Mouse (Mus musculus) intestine, postnatal 0 days (tissue): ENCODE results near the gene Arhgap45. TPM values are rescaled to one million over a fixed set of nuclear protein-coding genes. Genes with fewer than 3 reads are reported as not detected.

Source experiments
- ATAC-seq: fragments of 200-750 bp; cut with Nextera tagmentation; 2 replicates; pipeline ENCODE4 v1.8.0; 2017; ENCODE audit warnings: mild to moderate bottlenecking, moderate TSS enrichment, moderate library complexity
- H3K27ac ChIP-seq: fragments of 300-500 bp; sonication (generic); 2 replicates; pipeline ENCODE4 v1.5.1; 2014; ENCODE audit warnings: mild to moderate bottlenecking, low read depth, low read length, moderate library complexity
- H3K27me3 ChIP-seq: fragments of 300-500 bp; sonication (generic); replicated peaks from 2 replicates; pipeline ENCODE4 v1.6.1; 2014; ENCODE audit warnings: low read length, mixed read lengths; ENCODE audit not compliant: control insufficient read depth, insufficient read depth
- H3K36me3 ChIP-seq: fragments of 300-500 bp; sonication (generic); 2 replicates; pipeline ENCODE4 v1.6.1; 2014; ENCODE audit warnings: mild to moderate bottlenecking, moderate library complexity; ENCODE audit not compliant: control insufficient read depth, insufficient read depth
- H3K4me1 ChIP-seq: fragments of 300-500 bp; sonication (generic); replicated peaks from 2 replicates; pipeline ENCODE4 v1.6.1; 2014; ENCODE audit warnings: antibody characterized with exemption, low read length, mixed read lengths; ENCODE audit not compliant: control insufficient read depth, insufficient read depth
- H3K4me2 ChIP-seq: fragments of 300-500 bp; sonication (generic); replicated peaks from 2 replicates; pipeline ENCODE4 v1.6.1; 2014; ENCODE audit warnings: low read depth, mild to moderate bottlenecking, moderate library complexity
- H3K4me3 ChIP-seq: fragments of 300-500 bp; sonication (generic); 2 replicates; pipeline ENCODE4 v1.5.1; 2014; ENCODE audit warnings: low read depth, low read length
- H3K9ac ChIP-seq: fragments of 300-500 bp; sonication (generic); 2 replicates; pipeline ENCODE4 v1.6.1; 2014; ENCODE audit warnings: mild to moderate bottlenecking, low read depth, low read length
- H3K9me3 ChIP-seq: fragments of 300-500 bp; sonication (generic); 2 replicates; pipeline ENCODE4 v1.6.1; 2016; ENCODE audit warnings: mixed run types; ENCODE audit not compliant: control insufficient read depth
- CTCF ChIP-seq: sonication (generic); IDR thresholded peaks from 2 replicates; pipeline ENCODE4 v1.5.1; 2016; ENCODE audit warnings: low read depth, mild to moderate bottlenecking, control low read depth, antibody characterized with exemption, moderate library complexity
- WGBS: fragments of 180-500 bp; shearing (Covaris S2); extraction: QIAGEN DNeasy Blood & Tissue Kit; methylation state at CpG from one replicate; pipeline ENCODE4 v1.1.7; 2014; 5-methylcytosine and 5-hydroxymethylcytosine counted together
- polyA plus RNA-seq: library from polyadenylated mRNA; unstranded; fragments of >200 nt; fragmentation: Nextera tagmentation; extraction: Ambion mirVana; gene quantifications from 2 replicates; pipeline ENCODE4 v1.2.1, GENCODE M21; 2015

Arhgap45 gene
- polyA plus RNA-seq, 1 experiment from 2014 or later = 1.2 TPM

DNA sequence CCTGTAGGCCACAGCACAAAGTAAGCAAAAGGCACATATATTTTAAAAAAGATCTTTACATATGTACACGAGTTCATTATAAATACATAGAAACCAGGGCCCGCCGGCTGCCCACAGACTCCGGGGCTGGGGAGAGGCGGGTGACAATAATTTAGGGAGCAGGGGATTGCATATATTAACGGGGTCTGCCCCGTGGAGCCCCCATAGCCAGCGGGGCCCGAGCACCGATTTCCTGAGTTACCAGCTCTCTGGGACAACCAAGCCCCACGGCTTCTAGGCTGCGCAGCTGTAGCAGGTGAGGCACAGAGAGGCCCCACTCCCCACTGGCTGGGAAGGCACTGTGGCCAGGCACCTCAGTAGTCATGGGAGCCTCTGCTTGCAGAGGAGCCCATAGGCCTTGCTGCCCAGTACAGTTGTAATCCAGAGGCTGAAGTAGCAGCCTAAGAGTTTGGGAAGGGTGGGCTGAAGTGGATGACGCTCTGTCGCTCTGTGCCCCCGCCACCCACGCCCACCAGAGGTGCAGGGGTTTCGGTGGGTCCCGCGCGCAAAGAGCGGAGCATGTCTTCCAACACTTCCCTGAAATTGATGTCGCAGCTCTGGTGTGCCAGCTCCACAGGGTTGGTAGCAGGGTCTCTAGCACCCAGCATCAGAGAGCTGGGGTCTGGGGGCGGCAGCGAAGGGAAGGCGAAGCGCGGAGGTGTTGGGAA, 40.7 kb downstream of the Arhgap45 start:
- H3K4me3 ChIP-seq = no peak overlapping the region
- 92% methylated on average over 27 of the region's 27 CpGs for WGBS
- no peaks in the 10 kb centered on the region for H3K4me1 ChIP-seq
- H3K36me3 ChIP-seq = peaks cover 62% of the 10 kb centered on the region
- peak overlapping the region; percentile 99 for H3K27ac ChIP-seq
- ATAC-seq = no peak
- H3K27me3 ChIP-seq = no peaks in the 10 kb centered on the region
- no peak overlapping the region for H3K4me2 ChIP-seq
- 0 out of 2 replicates have a peak overlapping the region, but pooled peaks have one; percentile 13 for H3K9ac ChIP-seq
- no peaks in the 10 kb centered on the region for H3K9me3 ChIP-seq
- TF ChIP-seq CTCF = no peak

DNA sequence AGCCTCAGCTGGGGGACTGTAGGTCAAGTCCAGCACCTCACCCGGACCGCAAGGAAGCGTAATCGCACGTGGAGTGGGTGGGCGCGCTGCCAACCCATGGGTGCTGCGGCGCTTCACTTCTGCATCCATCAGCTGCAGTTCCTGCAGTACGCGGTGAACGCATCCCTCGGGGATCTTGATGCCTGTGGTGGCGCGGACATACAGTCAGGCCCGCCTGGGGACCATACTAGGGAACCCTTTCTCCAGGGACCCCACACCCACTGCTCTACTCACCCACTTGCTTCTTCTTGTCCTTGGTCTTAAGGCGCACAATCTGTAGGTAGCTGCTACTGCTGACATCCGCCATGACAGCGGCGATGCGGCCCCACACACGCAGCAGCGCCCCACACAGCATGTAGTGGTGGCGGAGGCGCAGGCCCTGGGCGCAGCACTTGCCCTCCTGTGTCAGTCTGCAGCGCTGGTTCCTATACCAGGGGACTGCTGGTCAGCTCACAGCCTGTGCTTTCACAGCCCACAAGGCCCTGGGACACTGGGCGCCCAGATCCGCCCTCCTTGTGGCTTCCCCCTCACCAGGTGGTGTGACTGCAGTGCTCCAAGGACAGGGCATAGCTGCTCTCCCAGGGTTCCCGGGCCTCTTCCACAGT, 41.4 kb downstream of the Arhgap45 start:
- Histone ChIP-seq H3K27ac (peak overlapping the region; percentile 99), H3K4me3 (no peak overlapping the region), H3K27me3 (no peaks in the 10 kb centered on the region), H3K36me3 (peaks cover 68% of the 10 kb centered on the region), H3K4me2 (no peak overlapping the region), H3K9me3 (no peaks in the 10 kb centered on the region), H3K9ac (0 out of 2 replicates have a peak overlapping the region, but pooled peaks have one; percentile 13), H3K4me1 (no peaks in the 10 kb centered on the region)
- 80% methylated on average over 30 of the region's 30 CpGs for WGBS
- ATAC-seq = no peak
- no peak for TF ChIP-seq CTCF

DNA sequence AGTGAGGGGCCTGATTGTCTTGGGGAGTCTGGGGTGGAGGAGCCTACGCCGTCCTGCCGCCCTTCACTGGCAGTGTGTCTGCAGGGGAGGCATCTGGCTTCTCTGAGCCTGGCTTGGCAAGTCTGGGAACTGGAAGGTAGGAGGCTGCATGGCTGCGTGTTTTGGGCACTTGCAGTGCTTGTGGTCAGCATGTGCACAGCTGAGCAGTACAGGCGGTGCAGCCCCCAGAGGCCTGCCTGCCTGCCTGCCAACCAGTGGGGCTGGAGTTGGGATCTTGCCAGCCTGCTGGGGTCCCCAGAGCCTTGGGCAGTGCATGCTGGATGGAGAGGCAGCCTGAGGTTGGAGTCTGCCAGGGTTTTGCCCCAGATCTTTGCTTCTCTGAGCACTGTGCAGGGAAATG, 46.7 kb downstream of the Arhgap45 start:
- no peaks in the 10 kb centered on the region for H3K4me1 ChIP-seq
- no peaks in the 10 kb centered on the region for H3K27me3 ChIP-seq
- H3K27ac ChIP-seq = no peak overlapping the region
- H3K9me3 ChIP-seq = no peaks in the 10 kb centered on the region
- 94% methylated on average over 5 of the region's 5 CpGs for WGBS
- no peak overlapping the region for H3K4me3 ChIP-seq
- no peak overlapping the region for H3K9ac ChIP-seq
- ATAC-seq = no peak
- H3K36me3 ChIP-seq = peaks cover 91% of the 10 kb centered on the region
- H3K4me2 ChIP-seq = no peak overlapping the region
- no peak for TF ChIP-seq CTCF

DNA sequence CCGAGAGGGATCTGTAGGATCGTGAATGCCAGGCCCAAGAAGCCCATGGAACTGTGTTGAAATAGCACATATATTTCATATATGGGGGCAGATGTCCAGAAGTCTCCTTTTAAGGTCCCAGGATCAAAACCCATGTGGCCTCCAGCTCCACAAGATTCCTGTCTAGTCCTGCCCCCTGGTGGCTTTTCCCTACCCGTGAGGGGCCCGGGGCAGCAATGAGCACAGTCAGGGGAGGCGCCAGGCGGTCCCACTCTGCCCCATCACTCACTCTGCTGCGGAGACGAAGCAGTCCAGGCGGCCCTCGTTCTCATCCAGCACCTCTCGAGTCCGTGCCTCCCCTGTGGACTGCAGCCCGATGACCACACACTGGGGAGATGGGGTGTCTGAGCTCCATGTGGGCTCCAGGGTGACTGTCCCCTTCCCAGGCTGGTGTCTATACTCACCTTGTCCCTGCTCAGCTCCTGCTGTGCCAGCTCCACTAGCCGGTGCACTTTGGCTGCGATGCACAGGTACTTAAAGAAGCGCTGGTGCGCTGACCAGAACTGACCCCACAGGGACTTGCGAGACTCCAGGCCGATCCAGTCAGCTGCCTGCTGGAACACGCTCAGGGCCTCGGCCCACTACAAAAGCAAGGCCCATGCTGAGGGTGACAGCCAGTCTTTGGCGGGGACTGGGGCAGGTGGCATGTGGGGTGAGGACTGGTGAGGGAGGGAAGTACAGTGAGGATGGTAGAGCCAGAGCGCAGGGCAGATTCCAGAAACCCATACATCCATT, 47.6 kb downstream of the Arhgap45 start:
- no peaks in the 10 kb centered on the region for H3K9me3 ChIP-seq
- ATAC-seq = no peak
- H3K4me1 ChIP-seq = no peaks in the 10 kb centered on the region
- 79% methylated on average over 23 of the region's 23 CpGs for WGBS
- H3K4me3 ChIP-seq = no peak overlapping the region
- no peaks in the 10 kb centered on the region for H3K27me3 ChIP-seq
- peaks cover 91% of the 10 kb centered on the region for H3K36me3 ChIP-seq
- peak; percentile 42 for TF ChIP-seq CTCF
- no peak overlapping the region for H3K9ac ChIP-seq
- H3K27ac ChIP-seq = no peak overlapping the region
- H3K4me2 ChIP-seq = no peak overlapping the region

DNA sequence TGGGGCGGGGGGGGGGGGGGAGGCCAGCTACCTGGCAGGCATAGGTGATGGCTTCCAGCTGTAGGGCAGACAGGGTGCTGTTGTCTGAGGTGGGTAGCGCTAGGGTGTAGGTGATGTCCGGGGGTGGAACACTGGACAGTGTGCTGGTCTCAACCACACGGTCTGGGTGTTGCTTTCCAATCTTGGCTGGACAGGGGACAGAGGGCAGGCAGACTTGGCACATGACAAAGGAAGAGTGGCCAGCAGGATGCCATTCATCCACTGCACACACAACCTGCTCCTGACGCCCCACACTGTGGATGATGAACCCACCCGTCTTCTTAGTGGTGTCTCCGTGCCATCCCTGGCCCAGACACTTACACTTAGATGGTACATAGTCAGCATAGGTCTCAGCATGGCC, 52.8 kb downstream of the Arhgap45 start:
- ATAC-seq = no peak

DNA sequence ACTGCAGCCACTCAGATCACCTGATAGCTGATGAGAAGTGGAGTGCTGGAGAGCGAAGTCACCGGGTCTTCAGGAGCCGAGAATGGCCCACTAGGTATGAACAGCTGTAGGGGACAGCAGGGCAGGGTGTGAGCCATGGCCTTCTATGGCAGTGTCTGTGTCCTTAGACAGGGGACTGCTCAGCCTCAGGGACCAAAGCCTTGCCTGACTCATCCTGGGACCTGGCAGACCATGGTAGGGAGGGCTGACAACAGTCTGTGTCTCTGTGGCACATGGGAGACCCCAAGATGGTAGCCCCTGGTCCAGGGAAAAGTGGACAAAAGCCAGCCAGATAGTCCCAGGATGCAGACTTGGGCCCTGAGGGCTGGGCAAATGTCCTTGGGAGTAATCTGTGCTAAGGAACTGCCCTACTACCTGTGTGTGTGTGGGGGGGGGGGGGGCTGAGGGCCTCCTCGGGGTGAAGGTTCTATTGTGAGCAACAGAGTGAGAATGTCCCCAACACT, 53.5 kb downstream of the Arhgap45 start:
- H3K4me3 ChIP-seq = no peak overlapping the region
- H3K4me2 ChIP-seq = no peak overlapping the region
- 86% methylated on average over 4 of the region's 4 CpGs for WGBS
- no peak for ATAC-seq
- peaks cover 5% of the 10 kb centered on the region; the same call in 1 of the 2 replicates for H3K4me1 ChIP-seq
- no peak for TF ChIP-seq CTCF
- no peak overlapping the region; the same call in 1 of the 2 replicates for H3K27ac ChIP-seq
- H3K9me3 ChIP-seq = no peaks in the 10 kb centered on the region
- H3K36me3 ChIP-seq = peaks cover 65% of the 10 kb centered on the region
- H3K9ac ChIP-seq = no peak overlapping the region
- no peaks in the 10 kb centered on the region for H3K27me3 ChIP-seq

More for the DNA sequence above, 52.8 kb downstream of the Arhgap45 start:
- Histone ChIP-seq H3K36me3 (peaks cover 69% of the 10 kb centered on the region), H3K9ac (no peak overlapping the region), H3K27ac (no peak overlapping the region), H3K9me3 (no peaks in the 10 kb centered on the region), H3K4me2 (no peak overlapping the region), H3K4me3 (no peak overlapping the region), H3K4me1 (peaks cover 5% of the 10 kb centered on the region; the same call in 1 of the 2 replicates), H3K27me3 (no peaks in the 10 kb centered on the region)
- WGBS = 93% methylated on average over 6 of the region's 7 CpGs
- no peak for TF ChIP-seq CTCF
